Mouse (Mus musculus) MEL (cell line): ENCODE results near the gene Rbak. TPM values are rescaled to one million over a fixed set of nuclear protein-coding genes. Genes with fewer than 3 reads are reported as not detected.
A peak's percentile ranks its signal among the peaks of the same experiment; 100 is the strongest.

Experiments
- DNase-seq: peaks from one replicate; pipeline ENCODE4 v3.0.0; 2011; ENCODE audit warnings: low read depth, low spot score
- H3K27ac ChIP-seq: 2 replicates; pipeline ENCODE4 v1.5.1; 2012; ENCODE audit warnings: low read depth, mild to moderate bottlenecking, control low read depth, low read length, moderate library complexity; ENCODE audit not compliant: control insufficient read depth
- H3K27me3 ChIP-seq, 2 experiments: fragments of 150-350 bp in 1 of 2; sonication (generic) in 1 of 2; 2 replicates each; pipeline ENCODE4 v1.6.1; 2012; ENCODE audit warnings: low read length in 2 of 2, mild to moderate bottlenecking in 2 of 2, improper control_type of control experiment in 1 of 2, moderate library complexity in 1 of 2; ENCODE audit not compliant: insufficient read depth in 2 of 2, control insufficient read depth in 1 of 2
- H3K36me3 ChIP-seq, 2 experiments: 2 replicates each; pipeline ENCODE4 v1.6.1; 2012 to 2014; ENCODE audit warnings: low read length in 2 of 2, improper control_type of control experiment in 1 of 2, inconsistent platforms in 1 of 2, mild to moderate bottlenecking in 1 of 2; ENCODE audit not compliant: insufficient read depth in 2 of 2, control insufficient read depth in 1 of 2
- H3K4me1 ChIP-seq, 2 experiments: fragments of 150-350 bp in 1 of 2; sonication (generic) in 1 of 2; 2 replicates each; pipeline ENCODE4 v1.6.1; 2012; ENCODE audit warnings: low read length in 2 of 2, improper control_type of control experiment in 1 of 2, mild to moderate bottlenecking in 1 of 2; ENCODE audit not compliant: insufficient read depth in 2 of 2, control insufficient read depth in 1 of 2
- H3K4me3 ChIP-seq, 2 experiments: fragments of 150-350 bp in 1 of 2; sonication (generic) in 1 of 2; 2 replicates each; pipeline ENCODE4 v1.5.1; 2012; ENCODE audit warnings: low read depth in 2 of 2, low read length in 2 of 2, mild to moderate bottlenecking in 2 of 2, moderate library complexity in 2 of 2, control low read depth in 1 of 2, improper control_type of control experiment in 1 of 2; ENCODE audit not compliant: control insufficient read depth in 1 of 2, insufficient read depth in 1 of 2
- H3K79me2 ChIP-seq: 2 replicates; pipeline ENCODE4 v1.6.1; 2012; ENCODE audit warnings: mild to moderate bottlenecking, low read length, moderate library complexity; ENCODE audit not compliant: control insufficient read depth, poor library complexity, insufficient read depth
- H3K9ac ChIP-seq: 2 replicates; pipeline ENCODE4 v1.6.1; 2012; ENCODE audit warnings: low read depth, mild to moderate bottlenecking, control low read depth, low read length, moderate library complexity; ENCODE audit not compliant: control insufficient read depth, poor library complexity, severe bottlenecking
- H3K9me3 ChIP-seq: fragments of 150-350 bp; sonication (generic); replicated peaks from 2 replicates; pipeline ENCODE4 v1.6.1; 2012; ENCODE audit warnings: mild to moderate bottlenecking, low read length, improper control_type of control experiment, moderate library complexity; ENCODE audit not compliant: insufficient read depth
- BHLHE40 ChIP-seq: IDR thresholded peaks from 2 replicates; pipeline ENCODE4 v1.6.1; 2012; ENCODE audit warnings: low read depth, mild to moderate bottlenecking, inconsistent platforms, low read length, improper control_type of control experiment, borderline replicate concordance
- CHD2 ChIP-seq: IDR thresholded peaks from 2 replicates; pipeline ENCODE4 v1.6.1; 2011; ENCODE audit warnings: low read length, improper control_type of control experiment
- CTCF ChIP-seq, 3 experiments: IDR thresholded peaks in 2 of 3; conservative IDR thresholded peaks in 1 of 3; 2 replicates each; pipeline ENCODE4 v1.5.1; 2011 to 2012; ENCODE audit warnings: low read length in 3 of 3, low read depth in 2 of 3, mild to moderate bottlenecking in 2 of 3, improper control_type of control experiment in 1 of 3, inconsistent platforms in 1 of 3, mixed read lengths in 1 of 3, moderate library complexity in 1 of 3; ENCODE audit not compliant: control insufficient read depth in 1 of 3, insufficient read depth in 1 of 3, poor library complexity in 1 of 3, severe bottlenecking in 1 of 3
- ELF1 ChIP-seq: IDR thresholded peaks from 2 replicates; pipeline ENCODE4 v1.6.1; 2014; ENCODE audit warnings: low read depth, mild to moderate bottlenecking, inconsistent platforms, low read length, improper control_type of control experiment, moderate library complexity
- EP300 ChIP-seq, 2 experiments: IDR thresholded peaks; 2 replicates each; pipeline ENCODE4 v1.6.1; 2011; ENCODE audit warnings: improper control_type of control experiment in 2 of 2, low read length in 2 of 2, low read depth in 1 of 2, mild to moderate bottlenecking in 1 of 2
- ETS1 ChIP-seq: IDR thresholded peaks from 2 replicates; pipeline ENCODE4 v1.6.1; 2012; ENCODE audit warnings: low read depth, mild to moderate bottlenecking, inconsistent platforms, low read length, improper control_type of control experiment, moderate library complexity
- GATA1 ChIP-seq: IDR thresholded peaks from 2 replicates; pipeline ENCODE4 v1.6.1; 2011; ENCODE audit warnings: low read depth, low read length, improper control_type of control experiment
- HCFC1 ChIP-seq: IDR thresholded peaks from 2 replicates; pipeline ENCODE4 v1.6.1; 2012; ENCODE audit warnings: low read depth, mild to moderate bottlenecking, inconsistent platforms, low read length, improper control_type of control experiment, moderate library complexity
- KAT2A ChIP-seq: conservative IDR thresholded peaks from 2 replicates; pipeline ENCODE4 v1.6.1; 2012; ENCODE audit warnings: low read depth, low read length, improper control_type of control experiment, inconsistent platforms
- MAFK ChIP-seq: IDR thresholded peaks from 2 replicates; pipeline ENCODE4 v1.6.1; 2011; ENCODE audit warnings: low read depth, mild to moderate bottlenecking, low read length, improper control_type of control experiment, borderline replicate concordance
- MEF2A ChIP-seq: IDR thresholded peaks from 2 replicates; pipeline ENCODE4 v1.6.1; 2014; ENCODE audit warnings: low read depth, mild to moderate bottlenecking, inconsistent platforms, low read length, improper control_type of control experiment; ENCODE audit not compliant: poor library complexity, insufficient replicate concordance, severe bottlenecking; ENCODE audit errors: extremely low read depth
- MXI1 ChIP-seq: IDR thresholded peaks from 2 replicates; pipeline ENCODE4 v1.6.1; 2011; ENCODE audit warnings: mild to moderate bottlenecking, low read depth, low read length, improper control_type of control experiment
- MYB ChIP-seq: IDR thresholded peaks from 2 replicates; pipeline ENCODE4 v1.6.1; 2011; ENCODE audit warnings: mild to moderate bottlenecking, low read depth, low read length, improper control_type of control experiment
- NELFE ChIP-seq: IDR thresholded peaks from 2 replicates; pipeline ENCODE4 v1.6.1; 2011; ENCODE audit warnings: low read depth, low read length, improper control_type of control experiment
- POLR2AphosphoS2 ChIP-seq: IDR thresholded peaks from 2 replicates; pipeline ENCODE4 v1.6.1; 2011; ENCODE audit warnings: low read length, improper control_type of control experiment
- RAD21 ChIP-seq: IDR thresholded peaks from 2 replicates; pipeline ENCODE4 v1.6.1; 2011; ENCODE audit warnings: mild to moderate bottlenecking, low read depth, low read length, improper control_type of control experiment
- SIN3A ChIP-seq: IDR thresholded peaks from 2 replicates; pipeline ENCODE4 v1.6.1; 2012; ENCODE audit warnings: low read length, improper control_type of control experiment, inconsistent platforms
- SMC3 ChIP-seq: IDR thresholded peaks from 2 replicates; pipeline ENCODE4 v1.6.1; 2011; ENCODE audit warnings: low read depth, low read length, improper control_type of control experiment
- TAL1 ChIP-seq: IDR thresholded peaks from 2 replicates; pipeline ENCODE4 v1.6.1; 2012; ENCODE audit warnings: mild to moderate bottlenecking, inconsistent platforms, low read length, moderate library complexity, mixed read lengths
- TBP ChIP-seq: IDR thresholded peaks from 2 replicates; pipeline ENCODE4 v1.8.0; 2011; ENCODE audit warnings: low read depth, low read length, improper control_type of control experiment
- TCF12 ChIP-seq: IDR thresholded peaks from 2 replicates; pipeline ENCODE4 v1.6.1; 2014; ENCODE audit warnings: low read depth, mild to moderate bottlenecking, inconsistent platforms, low read length, improper control_type of control experiment, moderate library complexity
- UBTF ChIP-seq: IDR thresholded peaks from 2 replicates; pipeline ENCODE4 v1.6.1; 2012; ENCODE audit warnings: low read depth, mild to moderate bottlenecking, inconsistent platforms, low read length, improper control_type of control experiment, moderate library complexity, borderline replicate concordance; ENCODE audit not compliant: insufficient read depth
- ZC3H11A ChIP-seq: IDR thresholded peaks from 2 replicates; pipeline ENCODE4 v1.6.1; 2012; ENCODE audit warnings: low read depth, mild to moderate bottlenecking, inconsistent platforms, low read length, improper control_type of control experiment
- ZKSCAN1 ChIP-seq: IDR thresholded peaks from 2 replicates; pipeline ENCODE4 v1.6.1; 2012; ENCODE audit warnings: low read depth, mild to moderate bottlenecking, inconsistent platforms, low read length, improper control_type of control experiment, moderate library complexity
- ZMIZ1 ChIP-seq: IDR thresholded peaks from 2 replicates; pipeline ENCODE4 v1.6.1; 2012; ENCODE audit warnings: low read depth, mild to moderate bottlenecking, inconsistent platforms, low read length, improper control_type of control experiment, moderate library complexity
- ZNF384 ChIP-seq: IDR thresholded peaks from 2 replicates; pipeline ENCODE4 v1.6.1; 2012; ENCODE audit warnings: low read depth, mild to moderate bottlenecking, inconsistent platforms, low read length, improper control_type of control experiment
- polyA plus RNA-seq, 2 experiments: library from polyadenylated mRNA; stranded (reverse) in 1 of 2; unstranded in 1 of 2; fragments of >175 nt in 1 of 2; fragments of >200 nt in 1 of 2; gene quantifications; 2 replicates each; pipeline versions ENCODE4 v1.2.1 to v1.2.4; 2012; ENCODE audit warnings: low replicate concordance in 2 of 2, low read depth in 1 of 2; ENCODE audit not compliant: insufficient read length in 2 of 2, insufficient read depth in 1 of 2, missing spikeins in 1 of 2
- total RNA-seq: library from RNA; depleted of rRNA; stranded (reverse); fragments of 300-350 nt; gene quantifications from 2 replicates; pipeline ENCODE4 v1.2.3, GENCODE M21; 2012

Rbak gene
- total and polyA plus RNA-seq, 3 experiments: 7.4 to 7.5 TPM; not detected in 1

DNA sequence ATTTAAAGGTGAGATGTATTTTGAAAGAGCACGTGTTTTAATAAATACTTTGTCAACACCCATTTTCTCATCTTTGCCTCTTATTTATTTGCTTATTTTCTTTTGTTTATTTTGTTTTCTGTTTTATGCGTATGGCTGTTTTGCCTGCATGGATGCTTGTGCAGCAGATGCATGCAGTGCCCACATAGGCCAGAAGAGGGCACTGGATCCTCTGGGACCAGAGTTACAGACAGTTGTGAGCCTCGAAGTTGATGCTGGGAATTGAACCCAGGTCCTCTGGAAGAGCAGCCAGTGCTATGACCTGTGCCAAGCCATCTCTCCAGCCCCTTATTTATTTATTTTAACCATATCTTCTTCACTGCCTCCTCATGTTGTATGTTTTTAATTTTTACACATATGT, 24.4 kb upstream of the Rbak start:
- no peaks in the 10 kb centered on the region for H3K36me3 ChIP-seq
- no peaks in the 10 kb centered on the region for H3K9me3 ChIP-seq
- H3K4me1 ChIP-seq: no peaks in the 10 kb centered on the region
- no peaks in the 10 kb centered on the region; a peak in 2 of 4 replicates for H3K27me3 ChIP-seq
- no peaks in the 10 kb centered on the region for H3K79me2 ChIP-seq
- no peak overlapping the region for H3K27ac ChIP-seq
- no peak overlapping the region for H3K4me3 ChIP-seq
- DNase-seq: peak; percentile 41
- TF ChIP-seq ETS1 (no peak), EP300 (IDR thresholded peaks at IDR 0.05; ENCODE audit: low read depth in 1 of 2, low read length in 2 of 2) (no peak), ZKSCAN1 (no peak), CTCF (IDR thresholded peaks at IDR 0.05 in 2 of 3, conservative IDR thresholded peaks at IDR 0.05 in 1 of 3; ENCODE audit: control insufficient read depth in 1 of 3, insufficient read depth in 1 of 3, low read depth in 2 of 3, low read length in 3 of 3, poor library complexity in 1 of 3, severe bottlenecking in 1 of 3) (peak; percentile 63 to 68 (median 66)), GATA1 (no peak), RAD21 (peak; percentile 62), ZC3H11A (peak; percentile 54), ZNF384 (no peak), HCFC1 (no peak), TCF12 (no peak), KAT2A (no peak), MYB (no peak), BHLHE40 (no peak), NELFE (no peak), CHD2 (no peak), POLR2AphosphoS2 (no peak), MEF2A (no peak), TBP (no peak), SMC3 (peak; percentile 69), MAFK (no peak), SIN3A (no peak), MXI1 (no peak), ZMIZ1 (no peak), ELF1 (no peak), TAL1 (no peak), UBTF (no peak)
- H3K9ac ChIP-seq: no peak overlapping the region
